Mouse (Mus musculus) CH12.LX (cell line): Measurements from ENCODE around the gene Hhipl2.

ENCODE experiments used
- CHD2 ChIP-seq: IDR thresholded peaks from 2 replicates; pipeline ENCODE4 v1.6.1; 2011; ENCODE audit warnings: low read length, improper control_type of control experiment
- CTCF ChIP-seq, 2 experiments: IDR thresholded peaks in 1 of 2; conservative IDR thresholded peaks in 1 of 2; 2 replicates each; pipeline ENCODE4 v1.5.1; 2011 to 2012; ENCODE audit warnings: low read depth in 2 of 2, low read length in 2 of 2, improper control_type of control experiment in 1 of 2, inconsistent platforms in 1 of 2, mild to moderate bottlenecking in 1 of 2, moderate library complexity in 1 of 2
- EP300 ChIP-seq: IDR thresholded peaks from 2 replicates; pipeline ENCODE4 v1.6.1; 2011; ENCODE audit warnings: low read length, improper control_type of control experiment
- JUND ChIP-seq: conservative IDR thresholded peaks from 2 replicates; pipeline ENCODE4 v1.6.1; 2011; ENCODE audit warnings: low read depth, low read length, improper control_type of control experiment
- MAX ChIP-seq: IDR thresholded peaks from 2 replicates; pipeline ENCODE4 v1.6.1; 2011; ENCODE audit warnings: low read length, improper control_type of control experiment
- MEF2A ChIP-seq: IDR thresholded peaks from 2 replicates; pipeline ENCODE4 v1.6.1; 2014; ENCODE audit warnings: low read depth, mild to moderate bottlenecking, inconsistent platforms, low read length, improper control_type of control experiment, borderline replicate concordance
- NRF1 ChIP-seq: IDR thresholded peaks from 2 replicates; pipeline ENCODE4 v1.6.1; 2014; ENCODE audit warnings: low read depth, mild to moderate bottlenecking, inconsistent platforms, low read length, improper control_type of control experiment, moderate library complexity
- PAX5 ChIP-seq: IDR thresholded peaks from 2 replicates; pipeline ENCODE4 v1.6.1; 2012; ENCODE audit warnings: low read length, inconsistent platforms, mixed read lengths
- POLR2A ChIP-seq: IDR thresholded peaks from 2 replicates; pipeline ENCODE4 v1.6.1; 2011; ENCODE audit warnings: low read depth, mild to moderate bottlenecking, improper control_type of control experiment, low read length
- RCOR1 ChIP-seq: conservative IDR thresholded peaks from 2 replicates; pipeline ENCODE4 v1.6.1; 2012; ENCODE audit warnings: low read depth, mild to moderate bottlenecking, inconsistent platforms, low read length, improper control_type of control experiment
- SMC3 ChIP-seq: IDR thresholded peaks from 2 replicates; pipeline ENCODE4 v1.6.1; 2011; ENCODE audit warnings: low read depth, low read length, improper control_type of control experiment
- TBP ChIP-seq: conservative IDR thresholded peaks from 2 replicates; pipeline ENCODE4 v1.6.1; 2011; ENCODE audit warnings: low read depth, low read length, improper control_type of control experiment
- USF1 ChIP-seq: IDR thresholded peaks from 2 replicates; pipeline ENCODE4 v1.6.1; 2014; ENCODE audit warnings: low read depth, mild to moderate bottlenecking, inconsistent platforms, low read length, improper control_type of control experiment

GRCm38 (mm10) chr1:183420296-183420695 is 2.3 kb downstream of the Hhipl2 start:
- no peak for TF ChIP-seq JUND
- TF ChIP-seq CTCF (conservative IDR thresholded peaks at IDR 0.05 in 1 of 2, IDR thresholded peaks at IDR 0.05 in 1 of 2; ENCODE audit: low read depth in 2 of 2, low read length in 2 of 2) = no peak
- TF ChIP-seq SMC3 = no peak
- TF ChIP-seq TBP = no peak
- no peak for TF ChIP-seq POLR2A
- no peak for TF ChIP-seq MAX
- TF ChIP-seq USF1 = no peak
- no peak for TF ChIP-seq CHD2
- TF ChIP-seq EP300 = no peak
- no peak for TF ChIP-seq PAX5
- TF ChIP-seq MEF2A = no peak
- no peak for TF ChIP-seq NRF1
- TF ChIP-seq RCOR1 = no peak
